Mouse (Mus musculus) cerebellum, adult 2 months (tissue): ENCODE measurements at regions not wholly inside any gene's neighbourhood (a gene's known extent, or its start where the extent isn't known, plus 50 kb on each side); places are given as distances from the start of the nearest gene placed in this dataset.

Experiments
- CTCF ChIP-seq: fragments of 200-500 bp; IDR thresholded peaks from 2 replicates; pipeline ENCODE4 v1.5.1; 2011; ENCODE audit warnings: low read depth, mild to moderate bottlenecking, control low read depth, low read length, moderate library complexity, borderline replicate concordance; ENCODE audit not compliant: insufficient read depth
- POLR2A ChIP-seq: fragments of 200-500 bp; IDR thresholded peaks from 2 replicates; pipeline ENCODE4 v1.6.1; 2011; ENCODE audit warnings: low read length, control low read depth, borderline replicate concordance; ENCODE audit not compliant: insufficient read depth

DNA sequence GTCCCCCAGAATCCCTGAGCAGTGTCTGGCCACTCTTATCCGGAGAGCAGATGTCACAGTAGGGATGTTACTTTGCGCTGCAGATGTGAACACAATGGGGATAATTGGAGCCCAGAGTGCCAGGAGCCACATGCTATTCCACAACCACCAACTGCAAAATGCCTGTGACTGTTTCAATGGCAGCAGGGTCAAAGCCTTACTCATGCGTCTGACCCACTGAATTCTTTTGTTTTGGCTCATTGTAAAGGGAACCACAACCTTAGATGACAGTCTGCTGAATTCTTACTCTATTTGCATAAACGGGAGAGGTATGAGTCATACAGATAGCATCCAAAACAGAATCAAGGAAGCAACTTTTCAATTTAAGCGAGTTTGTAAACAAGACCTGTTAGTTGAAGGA is 276.8 kb upstream of the Pkn2 start:
- TF ChIP-seq CTCF (no peak), POLR2A (no peak)
